Mouse (Mus musculus) embryo, embryonic 11.5 days (tissue): Measurements from ENCODE around the gene Ppp1r13b.

Source experiments
- DNase-seq: peaks from one replicate; pipeline ENCODE4 v3.0.0-alpha.2; 2012; ENCODE audit warnings: low read depth, low spot score

Gene Ppp1r13b

GRCm38 (mm10) chr12:111794102-111794501 is 113.8 kb downstream of the Ppp1r13b start:
- no peak for DNase-seq

- no peak for DNase-seq
These were observed 116.3 kb downstream of the Ppp1r13b start for GRCm38 (mm10) chr12:111791474-111792104.

- no peak for DNase-seq
These were observed 117.3 kb downstream of the Ppp1r13b start for GRCm38 (mm10) chr12:111790631-111791030.

GRCm38 (mm10) chr12:111790090-111790489 is 117.8 kb downstream of the Ppp1r13b start:
- no peak for DNase-seq

- no peak for DNase-seq
These were observed 120.9 kb downstream of the Ppp1r13b start for GRCm38 (mm10) chr12:111787015-111787414.

- DNase-seq: no peak
These were observed 122.7 kb downstream of the Ppp1r13b start for GRCm38 (mm10) chr12:111785174-111785573.

GRCm38 (mm10) chr12:111779544-111779943 is 128.4 kb downstream of the Ppp1r13b start:
- no peak for DNase-seq
